Mouse (Mus musculus) v-Abl transformed pro-B cells (cell line): ENCODE measurements around the gene Ssc4d.

Source experiments
- in situ Hi-C, 2 experiments: fragments of 400-800 bp; cut with MboI; formaldehyde crosslinking; loops; one replicate each; pipeline ENCODE4 v1.15.1; 2025; ENCODE audit not compliant: unreplicated experiment in 2 of 2

Ssc4d gene

GRCm38 (mm10) chr5:135979904-135980303 lies 5.6 kb upstream of the Ssc4d start, which contains the start of gene Zp3:
TSS of gene Zp3 (plus strand) at chr5:135980099.
- in situ Hi-C loops: loop anchor here (5.0 kb wide), 7 partner anchors 67 to 777 kb away; partner anchors contain the start of genes Alkbh4 (in 1 of the 2) and Lrwd1 (in 1 of the 2)

- in situ Hi-C loops: loop anchor here (5.0 kb wide), 3 partner anchors 263 to 778 kb away; no protein-coding TSS in a partner anchor
Observed at GRCm38 (mm10) chr5:135979381-135979780, 5.0 kb upstream of the Ssc4d start.

GRCm38 (mm10) chr5:135975893-135976668 lies 1.8 kb upstream of the Ssc4d start:
- in situ Hi-C loops: loop anchor here (5.0 kb wide), 3 partner anchors 266 to 781 kb away; no protein-coding TSS in a partner anchor

GRCm38 (mm10) chr5:135971876-135972275 lies 2.5 kb downstream of the Ssc4d start:
- in situ Hi-C loops: loop anchor here in 1 of 2 experiments (5.0 kb wide), 1 partner anchor 75 kb away; no protein-coding TSS in a partner anchor

GRCm38 (mm10) chr5:135970247-135970646 lies 4.1 kb downstream of the Ssc4d start:
- in situ Hi-C loops: loop anchor here in 1 of 2 experiments (5.0 kb wide), 1 partner anchor 73 kb away; no protein-coding TSS in a partner anchor

- in situ Hi-C loops: no loop called here
Observed at GRCm38 (mm10) chr5:135968781-135969180, 5.5 kb downstream of the Ssc4d start.

- in situ Hi-C loops: no loop called here
Observed at GRCm38 (mm10) chr5:135966866-135967265, 7.5 kb downstream of the Ssc4d start.

GRCm38 (mm10) chr5:135965501-135965930 lies 8.8 kb downstream of the Ssc4d start:
- in situ Hi-C loops: no loop called here

- in situ Hi-C loops: loop anchor here in 1 of 2 experiments (5.0 kb wide), 1 partner anchor 61 kb away; no protein-coding TSS in a partner anchor
Observed at GRCm38 (mm10) chr5:135963280-135963627, 11.1 kb downstream of the Ssc4d start.

GRCm38 (mm10) chr5:135962492-135963279 lies 11.6 kb downstream of the Ssc4d start:
- in situ Hi-C loops: loop anchor here in 1 of 2 experiments (5.0 kb wide), 1 partner anchor 60 kb away; no protein-coding TSS in a partner anchor

- in situ Hi-C loops: loop anchor here in 1 of 2 experiments (5.0 kb wide), 1 partner anchor 60 kb away; no protein-coding TSS in a partner anchor
Observed at GRCm38 (mm10) chr5:135962125-135962491, 12.2 kb downstream of the Ssc4d start.

GRCm38 (mm10) chr5:135960909-135961635 lies 13.3 kb downstream of the Ssc4d start:
- in situ Hi-C loops: loop anchor here in 1 of 2 experiments (5.0 kb wide), 1 partner anchor 59 kb away; no protein-coding TSS in a partner anchor

- in situ Hi-C loops: loop anchor here in 1 of 2 experiments (5.0 kb wide), 1 partner anchor 58 kb away; no protein-coding TSS in a partner anchor
Observed at GRCm38 (mm10) chr5:135959911-135960310, 14.4 kb downstream of the Ssc4d start.

GRCm38 (mm10) chr5:135958367-135958766 lies 16.0 kb downstream of the Ssc4d start:
- in situ Hi-C loops: no loop called here

- in situ Hi-C loops: no loop called here
Observed at GRCm38 (mm10) chr5:135957207-135957974, 16.9 kb downstream of the Ssc4d start.

- in situ Hi-C loops: no loop called here
Observed at GRCm38 (mm10) chr5:135956300-135957206, 17.8 kb downstream of the Ssc4d start.

- in situ Hi-C loops: no loop called here
Observed at GRCm38 (mm10) chr5:135952830-135953229, 21.5 kb downstream of the Ssc4d start.

- in situ Hi-C loops: no loop called here
Observed at GRCm38 (mm10) chr5:135951660-135952059, 22.7 kb downstream of the Ssc4d start.
